ENCODE assay signal across 8 mouse cellular contexts in the genomic region with DNA sequence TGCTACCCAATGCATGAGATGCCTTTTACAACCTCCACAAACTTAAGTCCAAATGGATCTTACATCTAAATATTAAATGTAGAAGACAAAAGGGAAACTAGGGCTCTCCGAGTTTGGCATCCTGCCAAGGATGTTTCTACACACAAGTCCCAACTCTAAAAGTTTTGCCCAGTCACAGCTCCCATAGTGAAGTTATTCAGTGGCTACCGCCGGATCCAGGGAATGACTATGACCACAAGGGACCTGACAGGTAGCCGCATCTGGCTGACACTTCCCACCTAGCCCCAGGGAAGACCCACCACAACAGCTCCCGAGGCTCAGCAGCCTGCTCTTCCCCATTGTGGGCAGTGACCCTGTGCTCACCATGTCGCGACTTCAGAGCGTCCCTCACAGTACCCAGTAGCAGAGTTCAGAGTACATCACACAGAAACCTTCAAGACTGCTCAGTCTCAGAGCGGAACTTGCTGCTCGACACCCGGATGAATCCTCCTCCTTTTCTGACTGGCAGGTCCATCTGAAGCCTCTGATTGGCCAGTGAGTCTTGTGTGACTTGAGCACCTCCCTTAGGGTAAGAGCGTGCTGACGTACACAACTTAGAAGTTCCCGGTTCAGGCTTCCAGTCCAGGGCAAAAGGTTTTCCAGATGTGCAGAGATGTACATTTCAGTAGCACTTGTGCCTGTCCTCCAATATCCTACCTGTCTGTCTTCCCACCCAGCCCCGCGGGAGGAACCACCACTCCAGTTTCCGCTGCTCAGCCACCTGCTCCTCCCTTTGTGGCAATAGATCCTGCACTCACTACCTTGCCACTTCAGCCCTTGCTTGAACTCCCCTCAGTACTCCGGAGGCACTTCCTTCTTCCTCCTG. TPM values are rescaled to one million over a fixed set of nuclear protein-coding genes. Genes with fewer than 3 reads are reported as not detected.
DNase-seq lines count a peak whose midpoint lies in the region; ATAC-seq lines count a peak whose summit lies in the region.

A gene (minus strand): TSS at position 499 of the 865 bp plus-strand sequence.

- peak within 1 kb of the TSS; percentile 95 for H3K9ac ChIP-seq in lung, embryonic 16.5 days (ENCODE audit: low read length)

- peak; percentile 100 for ATAC-seq in hematopoietic stem cell, adult 5-6 weeks (replicated peaks in 1 of 2; ENCODE audit: insufficient read depth in 1 of 2, low FRiP score in 2 of 2, low TSS enrichment in 1 of 2, low read depth in 1 of 2, poor library complexity in 2 of 2, severe bottlenecking in 2 of 2)
- ATAC-seq in lung, embryonic 16.5 days (ENCODE audit: low read depth): peak; percentile 99

- no peaks in the 10 kb centered on the region for H3K9me3 ChIP-seq in lung, embryonic 16.5 days (ENCODE audit: control insufficient read depth, low read length)

- under 1% methylated on average over 18 of the region's 18 CpGs for WGBS in lung, embryonic 16.5 days

- H3K4me1 ChIP-seq in lung, embryonic 16.5 days (replicated peaks; ENCODE audit: control insufficient read depth, insufficient read depth, low read length): peaks cover 6% of the 10 kb centered on the region

- H3K27ac ChIP-seq in lung, embryonic 16.5 days (ENCODE audit: low read length): peak within 1 kb of the TSS; percentile 65; the same call in 1 of the 2 replicates

- DNase-seq in MEL-GATA-1-ER (ENCODE audit: extremely low read depth, low read depth): peak; percentile 99
- DNase-seq in cerebellum, adult 8-10 months: peak; percentile 75
- peak; percentile 89 for DNase-seq in forelimb bud, embryonic 11.5 days (ENCODE audit: low read depth, low spot score)
- DNase-seq in layer of hippocampus, adult 9-10 months (ENCODE audit: low spot score): peak; percentile 75
- DNase-seq in ovary, postnatal 10 days (ENCODE audit: low spot score): peak; percentile 36
- peak; percentile 77 to 81 for DNase-seq in thymus, postnatal 10 days (ENCODE audit: low spot score in 2 of 2)

- H3K4me2 ChIP-seq in lung, embryonic 16.5 days (ENCODE audit: low read depth, low read length): peak within 1 kb of the TSS; percentile 80

- peak within 1 kb of the TSS; percentile 97 for H3K4me3 ChIP-seq in lung, embryonic 16.5 days (ENCODE audit: low read length)

- H3K27me3 ChIP-seq in lung, embryonic 16.5 days (ENCODE audit: control insufficient read depth, insufficient read depth, low read depth, low read length): no peaks in the 10 kb centered on the region

- H3K36me3 ChIP-seq in lung, embryonic 16.5 days (ENCODE audit: control insufficient read depth, insufficient read depth, low read length): no peaks in the 10 kb centered on the region; the same call in 1 of the 2 replicates

RNA-seq across cellular contexts. Expression of the gene that starts here (rescaled TPM):
- 54.3 and 57.2 TPM in 2 replicates for total RNA-seq in hematopoietic stem cell, adult 5-6 weeks (2017)
- 36.8 and 37.7 TPM in 2 replicates for polyA plus RNA-seq in lung, embryonic 16.5 days (2015; fragmentation: Nextera tagmentation; extraction: Ambion mirVana)

Comparison
In these comparisons a context has a peak if more than half of its experiments do, and no peak if none do; other contexts are left out.
1. Peak in every context shown above with its lines: DNase-seq, ATAC-seq, H3K4me3 ChIP-seq and H3K27ac ChIP-seq.
2. DNase-seq: peak in every context shown above with its lines; median percentile 99 in MEL-GATA-1-ER; 89 in forelimb bud, embryonic 11.5 days; 79 in thymus, postnatal 10 days; 75 in cerebellum, adult 8-10 months; 75 in layer of hippocampus, adult 9-10 months; 36 in ovary, postnatal 10 days.